Mouse (Mus musculus) cerebellum, adult 9-11 months (tissue): Measurements from ENCODE around the gene Rgl1.
"Not testable (repeated sequence)": the region's sequence is repeated elsewhere in the genome, so short reads cannot be mapped to it uniquely, and the experiment has no call there.

ENCODE experiments used
- DNase-seq: peaks from one replicate; pipeline ENCODE4 v3.0.0; 2022

Gene Rgl1

DNA sequence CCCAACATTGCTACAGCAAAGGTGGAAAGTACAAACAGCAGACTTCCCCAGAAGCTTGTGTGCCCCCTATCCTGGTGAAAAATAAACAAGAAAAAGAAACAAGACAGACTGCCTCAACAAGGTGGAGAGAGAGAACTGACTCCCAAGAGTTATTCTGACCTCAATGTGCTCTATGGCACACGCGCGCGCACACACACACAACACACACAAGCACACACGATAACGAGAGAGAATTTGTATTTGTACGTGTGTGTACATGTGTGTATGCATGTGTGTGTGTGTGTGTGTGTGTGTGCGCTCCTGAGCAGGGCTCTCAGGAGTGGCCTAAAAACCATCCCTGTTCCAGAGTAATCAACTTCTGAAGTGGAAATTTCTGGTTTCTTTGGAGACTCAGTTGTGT, 18.5 kb upstream of the Rgl1 start:
- no peak for DNase-seq

DNA sequence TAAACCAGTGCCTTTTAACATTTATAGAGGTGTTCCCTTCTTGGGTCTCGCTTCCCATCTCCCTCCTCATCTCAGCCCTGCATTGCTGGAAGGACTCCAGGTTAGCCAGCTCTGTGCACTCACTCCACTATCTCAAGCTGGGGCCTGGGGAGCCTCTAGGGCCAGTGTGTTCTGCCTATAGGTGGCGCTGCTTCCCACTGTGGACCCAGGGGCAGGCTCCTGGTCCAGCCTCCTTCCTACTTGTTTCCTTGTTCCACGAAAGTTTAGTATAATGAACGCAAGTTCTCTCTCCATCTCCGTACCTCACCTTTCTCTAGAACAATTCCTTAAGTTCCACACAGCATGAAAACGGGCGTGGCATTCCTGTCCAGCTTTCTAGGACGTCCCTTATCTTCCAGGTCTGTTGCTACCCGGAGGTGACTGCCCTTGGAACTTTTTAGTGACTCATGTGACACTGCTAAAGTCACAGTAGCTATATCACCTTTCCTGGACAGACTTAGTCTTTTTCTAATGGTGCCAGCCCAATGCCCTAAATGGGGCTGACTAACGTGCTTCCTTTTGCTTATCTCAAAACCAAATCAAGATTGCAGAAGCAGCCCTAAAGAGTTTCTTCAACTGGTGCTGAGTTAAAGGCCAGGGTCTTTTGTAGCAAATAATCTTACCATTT, 13.1 kb upstream of the Rgl1 start:
- peak; percentile 40 for DNase-seq

DNA sequence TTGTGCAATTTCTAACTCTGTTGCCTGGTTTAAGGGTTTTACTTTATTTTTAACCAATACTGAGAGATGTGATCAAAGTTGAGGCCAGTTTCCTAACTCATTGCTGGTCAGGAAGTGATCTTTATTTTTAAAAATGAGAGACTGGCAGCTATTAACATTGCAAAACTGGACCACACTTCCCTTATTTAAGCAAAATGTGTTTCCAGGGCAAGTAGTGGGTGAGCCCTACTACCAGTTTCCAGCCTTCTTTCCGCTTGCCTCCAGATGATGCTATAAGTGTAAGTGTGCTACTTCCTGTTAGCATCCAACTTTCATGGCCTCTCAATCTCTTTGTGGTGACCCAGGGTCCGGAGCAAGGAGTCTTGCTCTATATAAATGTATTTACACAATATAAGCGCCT, 8.4 kb upstream of the Rgl1 start:
- DNase-seq = not testable (repeated sequence)

DNA sequence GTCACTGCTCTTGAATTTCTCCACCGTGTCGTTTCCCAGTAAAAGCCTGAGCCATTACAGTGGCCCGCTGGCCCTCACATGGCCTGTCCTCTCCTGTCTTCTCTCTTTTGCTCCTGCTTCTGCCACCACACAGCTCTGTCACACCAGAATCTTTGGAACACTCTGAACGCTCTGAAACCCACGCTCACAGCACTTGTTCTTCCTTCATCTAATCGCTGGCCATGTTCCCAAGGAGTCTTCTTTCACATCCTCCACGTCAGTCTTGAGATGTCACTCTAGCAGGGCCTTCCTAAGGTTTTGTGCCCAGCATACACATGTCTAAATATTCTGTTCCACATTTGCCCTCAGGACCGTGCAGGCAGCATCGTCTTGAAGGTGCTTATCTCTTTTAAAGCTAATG, 4.9 kb upstream of the Rgl1 start:
- no peak for DNase-seq

DNA sequence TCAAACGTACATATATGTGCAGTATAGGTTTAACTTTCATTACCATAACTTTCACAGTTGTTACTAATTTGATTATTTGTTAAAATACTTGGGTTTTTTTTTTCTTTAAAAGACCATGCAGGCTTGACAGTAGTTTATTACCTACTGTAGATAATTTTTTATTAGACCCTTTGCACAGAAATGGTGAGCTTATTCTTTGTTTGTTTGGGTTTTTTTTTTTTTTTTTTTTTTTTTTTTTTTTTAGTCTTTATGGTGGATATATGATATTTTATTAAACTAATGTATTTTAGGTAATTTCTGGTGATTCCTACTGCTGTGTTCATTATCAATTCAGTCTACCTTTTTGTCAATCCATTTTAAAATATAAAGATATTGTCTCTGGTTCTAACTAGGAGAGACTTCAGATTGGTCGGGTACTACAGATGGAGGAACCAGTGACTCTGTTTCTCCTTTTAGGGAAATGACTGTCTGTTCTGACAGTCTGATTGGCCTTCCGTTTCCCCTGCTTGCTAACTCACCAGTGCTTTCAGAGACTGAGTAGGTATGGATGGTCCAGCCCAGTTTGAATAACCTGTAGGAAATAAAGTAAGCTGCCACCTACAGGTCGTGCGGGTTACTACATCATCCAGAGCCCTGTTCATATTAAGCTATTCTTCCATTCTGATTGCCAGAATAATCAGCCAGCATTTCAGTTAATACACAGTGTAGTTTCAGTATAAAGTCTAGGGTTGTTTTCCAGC, 1.8 kb upstream of the Rgl1 start:
- DNase-seq = peak; percentile 84

DNA sequence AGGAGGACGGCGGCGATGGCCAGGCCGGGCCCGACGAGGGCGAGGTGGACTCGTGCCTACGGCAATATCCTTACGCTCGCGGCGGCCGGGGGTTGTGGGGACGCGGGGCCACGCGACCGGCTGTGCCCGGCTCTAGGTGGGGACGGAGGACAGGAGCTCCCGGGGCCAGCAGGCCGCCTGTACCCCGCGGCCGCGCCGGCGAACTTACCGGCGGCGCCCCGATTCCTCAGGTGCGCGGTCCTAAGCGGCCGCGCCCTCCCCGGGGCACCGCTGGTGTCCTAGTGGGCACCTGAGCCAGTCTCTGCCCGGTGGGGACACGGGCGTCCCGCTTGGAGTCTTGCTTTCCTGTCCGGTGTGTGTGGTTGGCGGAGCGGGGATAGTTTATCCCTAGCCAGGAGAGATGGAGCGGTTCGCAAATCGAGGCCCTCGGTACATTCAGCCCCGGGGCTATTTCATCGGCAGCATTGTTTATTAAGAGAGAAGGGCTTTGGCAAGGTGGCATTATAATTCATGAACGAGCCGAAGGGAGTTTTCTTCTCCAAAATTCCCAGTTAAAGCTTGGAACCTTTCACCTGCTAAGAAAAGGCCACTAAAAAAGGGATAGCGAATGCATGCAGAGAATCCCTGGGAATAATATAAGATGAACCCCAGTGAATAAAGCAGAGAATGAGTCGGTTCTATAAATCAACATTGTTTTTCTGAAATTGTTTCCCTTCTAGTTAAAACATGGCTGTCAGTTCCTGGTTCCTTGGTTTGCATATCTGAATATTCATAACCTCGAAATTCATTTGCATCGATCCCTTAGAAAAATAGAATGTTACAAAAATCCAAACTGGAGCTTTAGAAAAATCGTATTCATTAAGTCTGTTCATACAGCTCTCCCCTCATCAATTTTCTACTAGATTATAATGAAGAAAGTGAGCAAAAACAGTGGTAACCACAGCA, 925 bp upstream of the Rgl1 start:
- DNase-seq = no peak

DNA sequence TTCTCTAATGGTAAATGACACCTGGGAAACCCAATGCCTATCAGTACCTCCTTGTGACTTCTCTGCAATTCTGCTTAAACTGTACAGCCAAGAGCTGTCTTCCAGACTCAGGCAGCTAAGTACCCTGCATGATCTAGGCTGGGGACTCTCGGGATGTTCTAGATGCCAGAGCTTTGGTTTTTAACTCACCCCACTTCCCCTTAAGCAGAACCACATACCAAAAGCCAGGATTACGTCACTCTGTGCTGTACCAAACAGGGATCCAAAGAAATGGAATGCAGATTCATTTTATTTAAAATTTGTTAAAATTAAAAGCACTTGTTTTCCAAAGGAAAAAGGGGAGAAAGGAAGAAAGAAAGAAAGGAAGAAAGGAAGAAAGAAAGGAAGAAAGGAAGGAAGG, 4.4 kb downstream of the Rgl1 start:
- no peak for DNase-seq

DNA sequence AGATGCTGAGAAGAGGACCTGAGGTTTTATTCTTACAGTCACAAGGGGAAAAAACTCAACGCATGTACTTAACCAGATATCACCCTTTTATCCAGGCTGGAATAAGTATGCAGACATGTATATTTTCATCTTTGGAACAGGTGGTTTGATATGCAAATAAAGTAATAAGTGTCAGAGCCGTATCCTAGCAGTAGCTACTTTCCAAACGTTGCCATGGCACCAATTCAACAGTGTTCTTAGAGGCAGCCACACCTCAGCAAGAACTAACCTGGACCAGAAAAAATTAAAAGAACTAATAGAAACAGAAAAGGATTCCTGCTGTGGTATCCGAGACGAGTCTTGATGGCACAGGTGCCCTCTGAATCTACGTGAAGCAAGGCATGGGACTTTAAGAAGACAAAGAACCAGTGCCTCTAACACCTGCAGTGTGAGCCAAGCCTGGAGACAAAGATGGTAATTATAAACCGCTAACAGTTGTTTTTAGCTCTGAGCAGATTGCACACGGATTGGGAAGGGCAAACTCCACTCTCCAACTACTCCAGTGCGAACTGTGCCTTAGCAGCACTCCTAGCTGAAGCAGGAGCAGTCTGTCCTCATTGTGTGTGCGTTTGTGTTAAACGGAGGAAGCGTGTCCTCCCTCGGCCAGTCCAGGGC, 15.7 kb downstream of the Rgl1 start, which contains the start of gene Apobec4:
Gene Apobec4 (plus strand): TSS at position 240 of the 654 bp plus-strand sequence.
- DNase-seq = no peak

DNA sequence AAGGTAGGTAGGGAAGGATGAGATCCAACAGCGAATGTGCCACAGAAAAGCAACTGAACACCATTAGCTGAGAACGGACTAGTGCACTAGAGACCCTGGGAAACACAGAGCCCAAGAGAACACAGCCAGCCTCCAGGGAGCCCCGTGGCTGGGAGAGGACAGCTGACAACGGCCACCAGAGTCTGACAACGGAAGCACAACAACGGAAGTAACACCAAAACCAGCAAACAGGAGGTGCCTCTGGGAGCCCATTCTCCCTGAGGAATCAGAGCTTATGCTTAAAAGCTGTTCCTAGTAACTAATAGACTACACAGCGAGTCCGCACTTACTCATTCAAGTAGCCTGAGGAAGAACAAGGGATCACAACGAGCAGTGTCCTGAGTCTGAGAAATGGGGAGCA, 16.9 kb downstream of the Rgl1 start:
- no peak for DNase-seq

DNA sequence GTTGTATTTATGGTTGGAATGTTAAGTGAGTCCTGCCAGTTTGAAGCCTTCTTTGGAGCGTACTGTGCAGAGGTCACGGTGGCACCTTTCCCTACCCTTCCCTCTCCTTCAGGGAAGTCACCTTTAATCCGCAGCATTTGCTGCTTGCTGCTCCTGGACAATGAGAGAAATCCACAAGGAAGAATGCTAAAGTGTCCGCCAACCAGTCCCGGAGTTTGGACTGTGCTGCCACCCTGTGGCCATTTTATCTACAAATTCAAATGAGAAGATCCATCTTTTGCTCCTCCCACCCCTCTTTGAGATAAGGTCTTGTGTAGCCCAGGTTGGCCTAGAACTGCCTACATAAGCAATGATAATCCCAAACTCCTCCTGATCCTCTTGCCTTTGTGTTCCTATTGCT, 19.7 kb downstream of the Rgl1 start:
- DNase-seq = peak; percentile 70

DNA sequence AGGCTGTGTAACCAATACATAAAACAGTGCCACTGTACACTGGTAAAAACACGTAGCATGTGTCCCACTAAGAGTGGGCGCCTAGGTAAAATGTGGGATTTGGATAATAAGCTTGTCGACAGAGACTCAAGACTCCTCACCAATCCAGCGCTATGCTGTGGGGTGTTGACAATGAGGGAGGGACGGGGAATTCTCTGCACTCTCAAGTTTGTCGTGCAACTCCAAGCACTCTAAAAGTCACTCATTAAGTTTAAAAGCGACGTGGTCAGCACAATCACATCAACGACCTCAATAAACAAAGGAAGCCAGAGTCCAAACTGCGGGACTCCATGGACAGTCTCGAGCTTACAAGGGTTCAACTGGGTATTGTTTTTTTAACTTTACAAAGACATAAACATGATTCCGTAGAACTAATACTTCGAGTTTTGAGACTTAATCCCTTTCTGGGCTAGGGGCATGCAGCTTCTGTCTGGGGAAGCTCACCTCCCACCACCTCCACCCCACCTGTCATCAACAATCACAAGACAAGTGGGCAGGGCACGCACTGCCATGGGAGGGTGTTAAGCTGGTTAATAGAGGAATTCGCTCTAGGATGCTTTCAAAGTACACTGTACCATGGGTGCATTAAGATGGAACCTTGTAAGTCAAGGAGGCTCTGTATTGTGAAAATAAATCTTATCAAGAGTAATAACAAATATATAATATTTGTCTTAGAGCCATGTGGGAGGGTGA, 22.9 kb downstream of the Rgl1 start:
- no peak for DNase-seq

DNA sequence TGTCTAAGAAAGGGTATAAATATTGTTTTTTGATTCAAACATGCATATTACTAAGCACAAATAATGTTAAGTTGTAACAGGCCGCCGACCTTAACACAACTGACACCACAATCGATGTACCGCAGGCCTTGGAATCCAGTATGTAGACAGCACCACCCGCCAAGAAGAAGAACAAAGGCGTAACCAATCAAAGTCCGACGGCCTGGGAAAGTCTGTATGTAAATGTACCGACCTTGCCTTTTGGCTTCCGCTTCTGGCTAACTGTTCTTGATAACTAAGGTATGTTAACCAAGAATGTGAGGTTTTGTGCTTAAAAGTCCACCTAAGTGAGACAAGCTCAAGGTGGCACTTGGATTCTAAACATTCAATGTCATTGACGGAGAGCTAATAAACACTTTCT, 26.8 kb downstream of the Rgl1 start:
- no peak for DNase-seq

DNA sequence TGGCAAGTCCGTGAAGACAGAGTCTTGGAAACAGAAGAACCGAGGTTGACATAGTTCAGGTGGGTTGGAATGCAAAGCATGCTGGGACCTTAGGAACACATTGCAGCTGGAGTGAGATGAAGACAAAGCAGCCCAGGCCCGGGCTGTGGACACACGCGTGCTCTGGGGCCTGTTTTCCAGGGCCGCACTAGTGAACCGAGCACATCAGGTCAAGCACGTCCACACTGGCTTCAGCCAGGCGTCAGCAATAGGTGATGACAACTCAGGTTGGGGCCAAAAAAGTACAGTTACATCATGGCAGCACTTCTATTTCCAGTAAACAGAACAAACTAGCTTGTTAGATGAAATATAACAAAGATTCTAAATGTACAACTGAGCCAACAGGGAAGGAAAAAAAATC, 27.4 kb downstream of the Rgl1 start:
- DNase-seq = no peak

DNA sequence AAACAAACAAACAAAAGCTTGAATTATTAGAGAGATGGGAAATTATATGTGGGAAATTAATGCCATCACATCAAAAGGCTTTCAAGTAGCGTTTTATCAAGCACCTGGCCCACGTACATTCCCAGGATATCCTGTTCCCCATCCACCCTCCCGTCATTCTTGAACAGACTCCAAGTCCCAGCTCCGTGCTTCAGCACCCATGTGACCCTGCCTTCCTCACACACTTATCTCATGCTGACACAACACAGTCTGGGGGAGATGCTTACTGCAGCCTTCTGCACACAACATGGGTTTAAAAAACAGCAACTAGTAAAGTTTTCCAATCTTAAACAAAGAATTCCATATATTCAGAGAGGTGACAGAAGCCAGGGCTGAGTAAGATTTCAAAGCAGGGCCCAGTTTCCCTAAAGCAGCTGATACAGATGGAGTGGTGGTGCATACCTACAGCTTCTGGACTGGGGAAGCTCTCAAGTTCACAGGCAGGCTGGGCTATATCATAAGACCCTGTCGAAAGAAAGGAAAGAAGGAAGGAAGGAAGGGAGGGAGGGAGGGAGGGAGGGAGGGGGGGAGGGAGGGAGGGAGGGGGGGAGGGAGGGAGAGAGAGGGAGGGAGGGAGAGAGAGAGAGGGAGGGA, 38.4 kb downstream of the Rgl1 start:
- DNase-seq = no peak

DNA sequence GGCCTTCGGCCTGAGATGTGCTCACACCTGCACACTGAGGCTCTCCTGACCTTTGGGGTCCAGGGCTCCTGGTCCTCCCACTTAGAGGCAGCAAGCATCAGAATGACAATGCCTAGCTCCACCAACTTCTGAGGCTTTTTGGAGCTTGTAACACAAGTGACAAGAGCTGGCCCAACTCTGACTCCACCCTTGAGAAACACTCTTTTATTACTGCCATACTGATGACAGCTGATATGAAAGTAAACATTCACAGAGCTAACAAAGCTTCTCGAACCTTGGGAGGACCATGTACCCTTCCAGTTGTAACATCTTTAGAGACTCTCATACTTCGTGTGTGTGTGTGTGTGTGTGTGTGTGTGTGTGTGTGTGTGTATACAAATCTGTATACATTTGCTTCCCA, 40.1 kb downstream of the Rgl1 start:
- no peak for DNase-seq

DNA sequence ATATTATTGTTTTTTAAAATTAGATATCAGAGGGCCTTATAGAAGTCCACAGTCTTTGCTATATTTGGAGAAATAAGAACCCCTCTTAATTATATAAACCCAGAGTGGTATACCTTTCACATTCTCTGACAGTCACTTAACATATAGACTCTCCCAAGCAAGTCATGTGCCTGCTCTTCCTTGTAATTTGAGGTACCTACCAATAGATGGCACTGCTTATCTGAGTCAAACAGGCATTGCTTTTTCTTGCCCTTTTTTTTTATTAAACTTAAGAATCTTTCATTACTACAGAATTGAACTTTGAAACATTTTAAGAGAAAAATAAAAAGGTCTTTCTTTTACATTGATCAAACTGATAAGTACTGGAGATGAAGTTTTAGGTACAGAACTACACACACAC, 41.9 kb downstream of the Rgl1 start:
- no peak for DNase-seq

DNA sequence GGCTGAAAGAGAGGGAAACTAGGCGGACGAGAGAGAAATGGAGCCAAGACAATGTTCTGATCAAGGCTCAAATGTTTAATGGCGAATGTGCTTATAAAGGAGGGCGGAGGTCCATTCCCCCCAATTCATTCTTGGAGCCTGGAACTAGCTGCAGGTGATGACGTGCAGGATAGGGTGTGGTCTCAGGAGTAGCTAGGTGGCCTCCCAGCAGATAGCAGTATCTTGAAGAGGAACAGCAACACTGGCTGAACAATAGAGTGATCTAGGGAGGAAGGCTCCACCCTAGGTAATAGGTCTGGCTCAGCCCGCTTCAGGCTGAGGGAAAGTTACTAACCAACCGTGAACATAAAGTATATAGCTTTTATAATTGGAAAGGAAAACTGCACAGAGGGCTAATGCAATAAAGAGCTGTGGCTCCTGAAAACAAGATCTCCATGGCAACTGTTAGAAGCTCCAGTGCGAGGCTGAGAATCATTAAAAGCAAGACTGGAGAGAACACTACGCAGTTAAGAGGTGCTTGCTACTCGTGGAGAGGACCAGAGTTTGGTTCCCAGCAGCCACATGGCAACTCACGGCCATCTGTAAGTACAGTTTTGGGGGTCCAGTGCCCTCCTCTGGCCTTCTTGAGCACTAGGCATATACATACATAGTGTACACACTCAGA, 44.5 kb downstream of the Rgl1 start:
- DNase-seq = no peak

DNA sequence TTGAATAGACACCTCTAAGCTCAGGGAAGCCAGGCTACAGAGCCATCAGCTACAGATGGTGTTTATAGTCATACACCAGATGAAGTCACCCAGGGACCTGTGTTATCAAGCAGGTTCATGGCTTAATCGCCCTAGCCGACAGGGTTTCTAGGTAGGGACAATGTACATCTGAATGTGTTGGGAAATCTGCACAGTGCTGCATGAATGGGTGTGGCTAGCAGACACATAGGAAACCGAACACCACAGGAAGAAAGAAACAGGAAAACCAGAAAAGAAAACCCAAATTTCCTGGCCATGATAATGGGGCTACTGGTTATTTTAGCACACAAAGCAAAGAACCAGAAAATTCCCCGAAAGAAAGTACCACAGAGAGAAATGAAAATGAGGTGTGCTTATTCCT, 45.2 kb downstream of the Rgl1 start:
- DNase-seq = no peak

DNA sequence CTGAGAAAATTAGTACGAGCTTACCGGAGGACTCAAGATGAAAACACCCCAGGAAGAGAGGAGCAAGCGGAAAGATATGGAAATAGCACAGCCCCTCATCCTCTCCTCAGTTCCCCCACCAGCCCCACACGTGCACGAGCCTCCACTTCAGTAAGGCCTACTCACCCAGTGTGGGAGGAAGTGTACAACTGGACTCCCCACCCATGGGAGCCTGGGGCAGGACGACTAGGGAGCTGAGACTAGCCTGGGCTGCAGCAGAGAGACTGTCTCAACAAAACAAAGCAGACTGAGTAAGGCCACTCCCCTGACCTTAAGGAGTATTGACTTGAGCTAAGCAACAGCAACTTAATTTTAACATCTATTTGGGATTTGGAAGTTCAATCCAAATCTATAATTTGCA, 48.0 kb downstream of the Rgl1 start:
- no peak for DNase-seq

DNA sequence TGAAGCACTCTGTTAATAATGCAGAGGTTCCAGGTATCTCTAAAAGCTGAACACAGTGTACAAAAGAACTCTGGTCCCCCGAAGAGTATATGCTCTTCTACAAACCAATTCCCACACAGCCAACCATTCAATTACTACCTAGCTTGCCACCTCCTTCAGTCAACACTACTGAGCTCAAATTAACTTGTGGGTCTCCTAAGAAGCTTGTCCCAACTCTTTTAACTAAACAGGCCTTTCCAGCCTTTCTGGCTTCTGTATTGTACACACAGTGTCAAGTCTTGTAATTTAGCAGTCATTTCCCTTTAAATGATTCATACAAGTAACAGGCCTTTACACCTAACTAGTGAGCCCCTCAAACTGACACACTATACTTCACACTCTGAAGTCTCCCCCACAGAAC, 48.8 kb downstream of the Rgl1 start:
- DNase-seq = no peak

DNA sequence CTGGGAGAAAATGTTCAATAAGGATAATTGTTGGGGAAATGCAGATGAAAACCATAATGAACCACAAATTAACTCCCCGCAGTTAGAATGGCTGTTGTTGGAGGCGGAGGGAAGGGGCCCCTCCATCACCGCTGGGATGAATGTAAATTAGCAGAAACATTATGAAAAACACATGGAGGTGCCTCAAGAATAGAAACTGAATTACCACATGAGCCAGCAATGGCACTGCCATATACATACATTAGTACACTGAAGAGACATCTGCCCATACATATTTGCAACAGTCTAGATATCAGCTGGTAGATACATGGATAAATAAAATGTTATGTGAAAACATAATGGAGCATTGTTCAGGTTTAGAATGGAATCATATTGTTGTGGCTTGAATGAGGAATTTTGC, 51.7 kb downstream of the Rgl1 start:
- DNase-seq = no peak
